Mouse (Mus musculus) spleen, postnatal 4 days (tissue): ENCODE measurements around the gene Slc40a1.

Source experiments
- DNase-seq, 2 experiments: peaks; one replicate each; pipeline ENCODE4 v3.0.0; 2022; ENCODE audit warnings: low spot score in 2 of 2

Slc40a1 gene

GRCm38 (mm10) chr1:45926393-45926763 lies at the start of gene Slc40a1:
Slc40a1 (minus strand) TSS chr1:45926523.
- DNase-seq: peak; percentile 74 to 77

- no peak for DNase-seq
Observed at GRCm38 (mm10) chr1:45971314-45971713, 45.0 kb upstream of the Slc40a1 start.

GRCm38 (mm10) chr1:45948988-45949387 lies 22.7 kb upstream of the Slc40a1 start:
- DNase-seq: no peak

GRCm38 (mm10) chr1:45947843-45948242 lies 21.5 kb upstream of the Slc40a1 start:
- no peak for DNase-seq

GRCm38 (mm10) chr1:45931127-45931526 lies 4.8 kb upstream of the Slc40a1 start:
- DNase-seq: no peak

GRCm38 (mm10) chr1:45926911-45927310 lies 588 bp upstream of the Slc40a1 start:
- DNase-seq: no peak

GRCm38 (mm10) chr1:45925500-45926392 lies 577 bp downstream of the Slc40a1 start:
- peak; percentile 85 to 90 for DNase-seq

- DNase-seq: no peak
Observed at GRCm38 (mm10) chr1:45925131-45925499, 1.2 kb downstream of the Slc40a1 start.

GRCm38 (mm10) chr1:45924516-45924915 lies 1.8 kb downstream of the Slc40a1 start:
- DNase-seq: no peak

- DNase-seq: no peak
Observed at GRCm38 (mm10) chr1:45923306-45923705, 3.0 kb downstream of the Slc40a1 start.

GRCm38 (mm10) chr1:45920703-45921102 lies 5.6 kb downstream of the Slc40a1 start:
- DNase-seq: no peak

GRCm38 (mm10) chr1:45919752-45920151 lies 6.6 kb downstream of the Slc40a1 start:
- DNase-seq: no peak

- no peak for DNase-seq
Observed at GRCm38 (mm10) chr1:45917136-45917803, 9.1 kb downstream of the Slc40a1 start.

- no peak for DNase-seq
Observed at GRCm38 (mm10) chr1:45916174-45916573, 10.1 kb downstream of the Slc40a1 start.

GRCm38 (mm10) chr1:45914236-45914635 lies 12.1 kb downstream of the Slc40a1 start:
- no peak for DNase-seq

- DNase-seq: peak in 1 of 2 experiments; percentile 21
Observed at GRCm38 (mm10) chr1:45905107-45905821, 21.1 kb downstream of the Slc40a1 start.

GRCm38 (mm10) chr1:45904161-45904560 lies 22.2 kb downstream of the Slc40a1 start:
- DNase-seq: no peak

- no peak for DNase-seq
Observed at GRCm38 (mm10) chr1:45898044-45898443, 28.3 kb downstream of the Slc40a1 start.

GRCm38 (mm10) chr1:45894168-45894912 lies 32.0 kb downstream of the Slc40a1 start:
- no peak for DNase-seq

- DNase-seq: no peak
Observed at GRCm38 (mm10) chr1:45891986-45892385, 34.3 kb downstream of the Slc40a1 start.

- DNase-seq: no peak
Observed at GRCm38 (mm10) chr1:45890173-45890572, 36.1 kb downstream of the Slc40a1 start, which contains the start of gene Gm5269. Gm5269 (minus strand) TSS chr1:45890273.

GRCm38 (mm10) chr1:45886800-45887199 lies 39.5 kb downstream of the Slc40a1 start:
- no peak for DNase-seq
